Mouse (Mus musculus) central nervous system, embryonic 11.5 days (tissue): ENCODE measurements around the gene Tmem108. TPM values are rescaled to one million over a fixed set of nuclear protein-coding genes. Genes with fewer than 3 reads are reported as not detected.

ENCODE experiments used
- polyA plus RNA-seq: library from polyadenylated mRNA; depleted of rRNA; stranded (reverse); fragments of >200 nt; gene quantifications from 2 replicates; pipeline ENCODE4 v1.2.3, GENCODE M21; 2012; rRNA removed

Gene Tmem108
- 5.1 and 10.7 TPM in 2 replicates for polyA plus RNA-seq

DNA sequence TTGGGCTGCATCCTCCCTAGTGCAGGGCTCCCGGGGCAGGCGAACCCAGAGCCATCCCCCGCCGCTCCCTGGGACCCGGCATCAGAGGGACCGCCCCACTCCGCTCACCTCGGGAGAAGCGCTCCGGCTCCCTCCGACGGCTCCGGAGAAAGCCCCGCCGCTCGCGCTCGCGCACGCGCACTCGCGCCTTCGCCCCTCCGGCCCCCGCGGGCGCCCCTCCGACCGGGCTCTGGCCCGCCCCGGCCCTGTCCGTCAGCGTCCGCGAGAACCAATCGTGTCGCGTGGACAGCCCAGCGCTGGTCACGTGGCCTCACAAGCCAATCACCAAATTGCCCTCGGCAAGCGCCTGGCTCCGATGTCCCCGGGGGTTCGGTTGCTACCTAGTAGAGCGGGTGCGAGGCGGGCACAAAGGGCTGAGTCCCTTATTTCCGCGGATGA, at the start of gene Tmem108:
Gene Tmem108, minus strand, starts transcription at position 191 of the 438 bp plus-strand sequence.

DNA sequence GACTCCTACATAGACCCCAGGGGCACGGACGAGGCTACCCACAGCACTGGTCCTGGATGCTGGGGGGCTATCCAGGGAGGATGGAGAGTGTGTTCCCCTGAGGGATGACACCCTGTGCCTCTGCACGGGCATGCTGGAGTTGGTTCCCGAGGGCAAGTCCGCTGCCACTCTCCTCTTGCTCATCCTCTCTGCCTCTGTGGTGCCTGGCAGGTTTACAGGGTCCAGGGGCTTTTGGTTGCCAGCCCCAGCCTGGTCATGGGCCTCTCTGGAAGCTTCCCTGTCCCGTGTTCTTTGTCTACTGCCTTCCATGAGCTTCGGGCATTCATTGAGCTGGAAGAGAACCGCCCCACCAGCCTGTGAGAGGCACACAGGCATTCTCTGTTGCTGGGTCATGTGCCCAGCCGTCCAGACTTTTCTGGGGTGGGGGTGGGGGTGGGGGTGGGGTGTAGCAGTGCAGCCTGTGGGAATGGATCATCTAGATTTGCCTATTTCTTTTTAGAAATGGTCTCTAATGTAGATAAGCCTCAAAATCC, 281.5 kb downstream of the Tmem108 start, which contains the start of gene Bfsp2:
Gene Bfsp2, minus strand, starts transcription at position 377 of the 533 bp plus-strand sequence.

Other genes starting within 250 kb of the Tmem108 start
- 8.6 and 13.3 TPM in 2 replicates for gene Nphp3, start 240.7 kb upstream of the Tmem108 start, polyA plus RNA-seq